In the genomic region with DNA sequence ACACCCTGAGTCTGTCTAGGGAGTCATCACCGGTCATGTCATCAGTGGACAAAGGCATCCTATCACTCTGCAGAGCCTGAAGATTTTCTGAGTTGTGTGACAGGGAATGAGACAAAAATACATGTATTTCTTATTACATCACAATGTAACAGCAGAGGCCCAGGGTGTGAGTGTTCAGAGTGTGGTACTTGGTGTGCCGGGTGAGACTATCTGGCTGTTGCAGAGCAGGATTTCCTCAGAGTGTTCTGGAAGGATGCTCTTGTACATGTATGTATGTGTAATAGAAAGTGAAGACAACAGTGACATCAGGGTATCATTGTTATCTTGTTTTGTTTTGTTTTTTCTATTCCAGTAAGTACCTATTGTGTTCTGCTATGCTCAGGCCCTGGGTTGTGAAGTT, we compare ENCODE assay signal across 28 mouse cellular contexts.
"Had no signal": no experiment of that assay in that cellular context is flagged by ENCODE, and none has a peak within 500 bp of the region (broad histone marks: within the 10 kb centered on the region; RNA-seq: fewer than 3 reads in every experiment).

No protein-coding gene starts in this region.

- H3K9me3 ChIP-seq: embryonic facial prominence, embryonic 10.5 days; embryonic facial prominence, embryonic 12.5 days; embryonic facial prominence, embryonic 13.5 days; embryonic facial prominence, embryonic 15.5 days; forebrain, embryonic 10.5 days; forebrain, embryonic 12.5 days; forebrain, embryonic 13.5 days; forebrain, embryonic 15.5 days had no signal

- H3K9ac ChIP-seq: embryonic facial prominence, embryonic 12.5 days; embryonic facial prominence, embryonic 13.5 days; embryonic facial prominence, embryonic 15.5 days; forebrain, embryonic 12.5 days; forebrain, embryonic 13.5 days; forebrain, embryonic 15.5 days; forebrain, postnatal 0 days had no signal

- ATAC-seq: forebrain, embryonic 13.5 days; forebrain, embryonic 14.5 days; forebrain, embryonic 15.5 days; forebrain, embryonic 16.5 days; forebrain, postnatal 0 days had no signal

- H3K4me3 ChIP-seq: embryonic facial prominence, embryonic 10.5 days; embryonic facial prominence, embryonic 12.5 days; embryonic facial prominence, embryonic 13.5 days; embryonic facial prominence, embryonic 15.5 days; erythroblast, embryonic 14.5 days; forebrain, embryonic 10.5 days; forebrain, embryonic 12.5 days; forebrain, embryonic 13.5 days; forebrain, embryonic 15.5 days; gastrocnemius, adult 2 months; heart, adult 2 months had no signal

- H3K4me1 ChIP-seq: forebrain, embryonic 15.5 days had no signal

- H3K27ac ChIP-seq: embryonic facial prominence, embryonic 10.5 days; embryonic facial prominence, embryonic 12.5 days; embryonic facial prominence, embryonic 13.5 days; embryonic facial prominence, embryonic 15.5 days; forebrain, embryonic 10.5 days; forebrain, embryonic 12.5 days; forebrain, embryonic 13.5 days; forebrain, embryonic 15.5 days; gastrocnemius, adult 2 months; heart, adult 2 months had no signal

- H3K4me2 ChIP-seq: embryonic facial prominence, embryonic 12.5 days; embryonic facial prominence, embryonic 13.5 days; embryonic facial prominence, embryonic 15.5 days; forebrain, embryonic 12.5 days; forebrain, embryonic 13.5 days; forebrain, embryonic 15.5 days had no signal

- H3K36me3 ChIP-seq: embryonic facial prominence, embryonic 10.5 days; embryonic facial prominence, embryonic 12.5 days; embryonic facial prominence, embryonic 13.5 days; embryonic facial prominence, embryonic 15.5 days; forebrain, embryonic 10.5 days; forebrain, embryonic 12.5 days; forebrain, embryonic 15.5 days had no signal

- DNase-seq: cerebellum, adult 8-10 months; cerebellum, adult 9-10 months; cerebellum, adult 9-11 months; cerebellum, postnatal 10 days; cerebellum, postnatal 14 days; cerebellum, postnatal 25 days; cerebellum, postnatal 36 days; embryo, embryonic 11 days; forebrain, postnatal 0 days; gastrocnemius, adult 2 months; gastrocnemius, postnatal 10 days; gastrocnemius, postnatal 14 days; gastrocnemius, postnatal 25 days; gastrocnemius, postnatal 36 days; heart, adult 11 months; heart, adult 18-20 months; heart, adult 2 months had no signal

- H3K27me3 ChIP-seq: embryonic facial prominence, embryonic 12.5 days; embryonic facial prominence, embryonic 13.5 days; embryonic facial prominence, embryonic 15.5 days; forebrain, embryonic 12.5 days; forebrain, embryonic 13.5 days; forebrain, embryonic 15.5 days had no signal
